Mouse (Mus musculus) layer of hippocampus, adult 9-10 months (tissue): Measurements from ENCODE around the gene Ube2q2.
"Not testable (repeated sequence)": the region's sequence is repeated elsewhere in the genome, so short reads cannot be mapped to it uniquely, and the experiment has no call there.

Experiments used
- DNase-seq: peaks from one replicate; pipeline ENCODE4 v3.0.0; 2022; ENCODE audit warnings: low spot score

Gene Ube2q2

GRCm38 (mm10) chr9:55172195-55172685 is 23.6 kb downstream of the Ube2q2 start:
- no peak for DNase-seq

GRCm38 (mm10) chr9:55174235-55174634 is 25.6 kb downstream of the Ube2q2 start:
- no peak for DNase-seq

GRCm38 (mm10) chr9:55195876-55196275 is 47.2 kb downstream of the Ube2q2 start:
- DNase-seq = no peak

- no peak for DNase-seq
Observed at GRCm38 (mm10) chr9:55198260-55198659, 49.6 kb downstream of the Ube2q2 start.

GRCm38 (mm10) chr9:55199348-55199747 is 50.7 kb downstream of the Ube2q2 start:
- DNase-seq = no peak

- DNase-seq = no peak
Observed at GRCm38 (mm10) chr9:55208458-55208789, 59.8 kb downstream of the Ube2q2 start.

- no peak for DNase-seq
Observed at GRCm38 (mm10) chr9:55208790-55209481, 60.3 kb downstream of the Ube2q2 start, which contains the start of gene Fbxo22. Fbxo22 (plus strand) TSS chr9:55208925.

GRCm38 (mm10) chr9:55211611-55212010 is 63.0 kb downstream of the Ube2q2 start:
- no peak for DNase-seq

GRCm38 (mm10) chr9:55213396-55213795 is 64.7 kb downstream of the Ube2q2 start:
- DNase-seq = no peak

- DNase-seq = no peak
Observed at GRCm38 (mm10) chr9:55215056-55215455, 66.4 kb downstream of the Ube2q2 start.

- no peak for DNase-seq
Observed at GRCm38 (mm10) chr9:55215648-55216047, 67.0 kb downstream of the Ube2q2 start.

GRCm38 (mm10) chr9:55216078-55216477 is 67.4 kb downstream of the Ube2q2 start:
- DNase-seq = no peak

- no peak for DNase-seq
Observed at GRCm38 (mm10) chr9:55217381-55217780, 68.7 kb downstream of the Ube2q2 start.

- DNase-seq = no peak
Observed at GRCm38 (mm10) chr9:55225165-55225737, 76.6 kb downstream of the Ube2q2 start.

- no peak for DNase-seq
Observed at GRCm38 (mm10) chr9:55226251-55226650, 77.6 kb downstream of the Ube2q2 start.

- no peak for DNase-seq
Observed at GRCm38 (mm10) chr9:55228149-55228548, 79.5 kb downstream of the Ube2q2 start.

- no peak for DNase-seq
Observed at GRCm38 (mm10) chr9:55229010-55229409, 80.4 kb downstream of the Ube2q2 start.

GRCm38 (mm10) chr9:55231544-55231943 is 82.9 kb downstream of the Ube2q2 start:
- no peak for DNase-seq

GRCm38 (mm10) chr9:55232110-55232509 is 83.5 kb downstream of the Ube2q2 start:
- no peak for DNase-seq

GRCm38 (mm10) chr9:55232586-55232985 is 83.9 kb downstream of the Ube2q2 start:
- no peak for DNase-seq

GRCm38 (mm10) chr9:55233076-55233475 is 84.4 kb downstream of the Ube2q2 start:
- DNase-seq = not testable (repeated sequence)

GRCm38 (mm10) chr9:55236235-55237165 is 87.8 kb downstream of the Ube2q2 start:
- no peak for DNase-seq

- DNase-seq = no peak
Observed at GRCm38 (mm10) chr9:55240852-55241251, 92.2 kb downstream of the Ube2q2 start.
